Mouse (Mus musculus) myocyte (in vitro differentiated cells): ENCODE data around the gene Adck2.
A peak's percentile ranks its signal among the peaks of the same experiment; 100 is the strongest.

Source experiments
- MAX ChIP-seq: IDR thresholded peaks from one replicate; pipeline ENCODE4 v1.6.1; 2011; ENCODE audit warnings: low read depth, mild to moderate bottlenecking, control low read depth
- POLR2A ChIP-seq: IDR thresholded peaks from one replicate; pipeline ENCODE4 v1.6.1; 2011; ENCODE audit warnings: low read depth, mild to moderate bottlenecking, control low read depth, moderate library complexity; ENCODE audit not compliant: insufficient read length
- TCF12 ChIP-seq: IDR thresholded peaks from one replicate; pipeline ENCODE4 v1.6.1; 2011; ENCODE audit warnings: mild to moderate bottlenecking, control low read depth; ENCODE audit not compliant: poor library complexity, insufficient read depth, severe bottlenecking
- USF1 ChIP-seq: IDR thresholded peaks from one replicate; pipeline ENCODE4 v1.6.1; 2011; ENCODE audit warnings: low read depth, mild to moderate bottlenecking, control low read depth, moderate library complexity

- TF ChIP-seq POLR2A (peak; percentile 70), USF1 (no peak), TCF12 (no peak), MAX (no peak)
Observed at GRCm38 (mm10) chr6:39592401-39593214, 18.9 kb downstream of the Adck2 start, which contains the start of gene Ndufb2.
